9 mouse cellular contexts compared by ENCODE assay signal in genomic region chr2:26912253-26912770, GRCm38 (mm10). TPM values are rescaled to one million over a fixed set of nuclear protein-coding genes. Genes with fewer than 3 reads are reported as not detected.
A peak's percentile ranks its signal among the peaks of the same experiment; 100 is the strongest.
DNase-seq lines count a peak whose midpoint lies in the region; ATAC-seq lines count a peak whose summit lies in the region.
"Had no signal": no experiment of that assay in that cellular context is flagged by ENCODE, and none has a peak within 500 bp of the region (broad histone marks: within the 10 kb centered on the region; RNA-seq: fewer than 3 reads in every experiment).

No protein-coding gene starts in this region.

- H3K4me1 ChIP-seq in kidney, embryonic 14.5 days (ENCODE audit: control insufficient read depth, insufficient read depth, low read length), result peaks cover 30% of the 10 kb centered on the region
- peaks cover 23% of the 10 kb centered on the region for H3K4me1 ChIP-seq in brown adipose tissue, adult 24 weeks (ENCODE audit: control insufficient read depth, insufficient read depth, insufficient read length, low read length)
- H3K4me1 ChIP-seq in hindbrain, embryonic 16.5 days (ENCODE audit: control insufficient read depth, insufficient read depth, low read depth, low read length), result peaks cover 46% of the 10 kb centered on the region
- peaks cover 58% of the 10 kb centered on the region for H3K4me1 ChIP-seq in midbrain, embryonic 15.5 days

- ATAC-seq in kidney, embryonic 14.5 days (ENCODE audit: low FRiP score, low TSS enrichment), result no peak
- no peak for ATAC-seq in hindbrain, embryonic 16.5 days
- no peak for ATAC-seq in midbrain, embryonic 15.5 days (replicated peaks)
- ATAC-seq in frontal cortex, adult (ENCODE audit: low TSS enrichment), result no peak
- ATAC-seq: Patski had no signal

- no peaks in the 10 kb centered on the region for H3K27me3 ChIP-seq in kidney, embryonic 14.5 days (ENCODE audit: control insufficient read depth, insufficient read depth, low read length)
- H3K27me3 ChIP-seq in hindbrain, embryonic 16.5 days (replicated peaks; ENCODE audit: control insufficient read depth, insufficient read depth, low read length), result no peaks in the 10 kb centered on the region
- H3K27me3 ChIP-seq in midbrain, embryonic 15.5 days (replicated peaks), result no peaks in the 10 kb centered on the region
- H3K27me3 ChIP-seq: Patski had no signal

- H3K4me2 ChIP-seq in kidney, embryonic 14.5 days (replicated peaks; ENCODE audit: low read depth, low read length), result peak overlapping the region; percentile 79
- peak overlapping the region; percentile 99 for H3K4me2 ChIP-seq in hindbrain, embryonic 16.5 days (ENCODE audit: low read length)
- H3K4me2 ChIP-seq in midbrain, embryonic 15.5 days, result peak overlapping the region; percentile 99

- no peaks in the 10 kb centered on the region for H3K9me3 ChIP-seq in kidney, embryonic 14.5 days (ENCODE audit: control insufficient read depth, low read length)
- no peaks in the 10 kb centered on the region for H3K9me3 ChIP-seq in hindbrain, embryonic 16.5 days (ENCODE audit: control insufficient read depth, low read length)
- no peaks in the 10 kb centered on the region for H3K9me3 ChIP-seq in midbrain, embryonic 15.5 days

- H3K9ac ChIP-seq in kidney, embryonic 14.5 days (ENCODE audit: low read depth, low read length), result peak overlapping the region; percentile 95; the same call in 1 of the 2 replicates
- peak overlapping the region; percentile 91; the same call in 1 of the 2 replicates for H3K9ac ChIP-seq in hindbrain, embryonic 16.5 days (ENCODE audit: low read depth, low read length)
- H3K9ac ChIP-seq in midbrain, embryonic 15.5 days, result peak overlapping the region; percentile 81

- 61% methylated on average over 5 of the region's 5 CpGs for WGBS in kidney, embryonic 14.5 days
- 73% methylated on average over 5 of the region's 5 CpGs for WGBS in hindbrain, embryonic 16.5 days
- WGBS in midbrain, embryonic 15.5 days, result 70% methylated on average over 5 of the region's 5 CpGs

- DNase-seq in kidney, adult 9 months, result no peak
- no peak for DNase-seq in Muller cell, postnatal 12 days (ENCODE audit: inconsistent ontology term)
- DNase-seq in thymus, postnatal 14 days, result no peak

- H3K4me3 ChIP-seq in kidney, embryonic 14.5 days (ENCODE audit: low read length), result peak overlapping the region; percentile 87
- peak overlapping the region; percentile 87 for H3K4me3 ChIP-seq in brown adipose tissue, adult 24 weeks (ENCODE audit: insufficient read depth, low read depth, low read length)
- peak overlapping the region; percentile 85 for H3K4me3 ChIP-seq in hindbrain, embryonic 16.5 days (ENCODE audit: low read length)
- H3K4me3 ChIP-seq in midbrain, embryonic 15.5 days, result peak overlapping the region; percentile 76

- H3K27ac ChIP-seq in kidney, embryonic 14.5 days (ENCODE audit: low read depth, low read length), result no peak overlapping the region
- no peak overlapping the region for H3K27ac ChIP-seq in brown adipose tissue, adult 24 weeks (replicated peaks; ENCODE audit: low read depth, low read length)
- no peak overlapping the region for H3K27ac ChIP-seq in hindbrain, embryonic 16.5 days (ENCODE audit: low read depth, low read length)
- H3K27ac ChIP-seq in midbrain, embryonic 15.5 days, result no peak overlapping the region

- peaks cover 38% of the 10 kb centered on the region for H3K36me3 ChIP-seq in kidney, embryonic 14.5 days (ENCODE audit: control insufficient read depth, insufficient read depth, low read length)
- peaks cover 29% of the 10 kb centered on the region for H3K36me3 ChIP-seq in hindbrain, embryonic 16.5 days (ENCODE audit: control insufficient read depth, insufficient read depth, low read length)
- H3K36me3 ChIP-seq in midbrain, embryonic 15.5 days (replicated peaks), result peaks cover 34% of the 10 kb centered on the region

RNA-seq across cellular contexts. Expression of gene Rpl7a, which starts 1.7 kb away (rescaled TPM):
- polyA plus RNA-seq in kidney, embryonic 14.5 days (2014; fragmentation: Nextera tagmentation; extraction: Ambion mirVana), result 790 and 884 TPM in 2 replicates
- polyA plus RNA-seq in brown adipose tissue, adult 24 weeks (2012; ENCODE audit: insufficient read depth, insufficient read length, missing spikeins), result 183 and 194 TPM in 2 replicates
- 341 and 368 TPM in 2 replicates for polyA plus RNA-seq in hindbrain, embryonic 16.5 days (2015; fragmentation: Nextera tagmentation; extraction: Ambion mirVana)
- polyA plus RNA-seq in midbrain, embryonic 15.5 days (2015; fragmentation: Nextera tagmentation; extraction: Ambion mirVana), result 421 and 428 TPM in 2 replicates

RNA-seq across cellular contexts. Expression of gene Med22, which starts 1.8 kb away (rescaled TPM):
- polyA plus RNA-seq in kidney, embryonic 14.5 days (2014; fragmentation: Nextera tagmentation; extraction: Ambion mirVana), result 27.0 and 35.2 TPM in 2 replicates
- 9.5 and 10.0 TPM in 2 replicates for polyA plus RNA-seq in brown adipose tissue, adult 24 weeks (2012; ENCODE audit: insufficient read depth, insufficient read length, missing spikeins)
- 119 and 124 TPM in 2 replicates for polyA plus RNA-seq in hindbrain, embryonic 16.5 days (2015; fragmentation: Nextera tagmentation; extraction: Ambion mirVana)
- polyA plus RNA-seq in midbrain, embryonic 15.5 days (2015; fragmentation: Nextera tagmentation; extraction: Ambion mirVana), result 144 and 152 TPM in 2 replicates

RNA-seq across cellular contexts. Expression of gene Surf2, which starts 3.9 kb away (rescaled TPM):
- 40.1 and 46.5 TPM in 2 replicates for polyA plus RNA-seq in kidney, embryonic 14.5 days (2014; fragmentation: Nextera tagmentation; extraction: Ambion mirVana)
- 25.6 and 26.8 TPM in 2 replicates for polyA plus RNA-seq in brown adipose tissue, adult 24 weeks (2012; ENCODE audit: insufficient read depth, insufficient read length, missing spikeins)
- 55.8 and 57.3 TPM in 2 replicates for polyA plus RNA-seq in hindbrain, embryonic 16.5 days (2015; fragmentation: Nextera tagmentation; extraction: Ambion mirVana)
- polyA plus RNA-seq in midbrain, embryonic 15.5 days (2015; fragmentation: Nextera tagmentation; extraction: Ambion mirVana), result 58.4 and 63.5 TPM in 2 replicates

RNA-seq across cellular contexts. Expression of gene Surf1, which starts 4.0 kb away (rescaled TPM):
- 48.1 and 51.1 TPM in 2 replicates for polyA plus RNA-seq in kidney, embryonic 14.5 days (2014; fragmentation: Nextera tagmentation; extraction: Ambion mirVana)
- 90.6 and 112 TPM in 2 replicates for polyA plus RNA-seq in brown adipose tissue, adult 24 weeks (2012; ENCODE audit: insufficient read depth, insufficient read length, missing spikeins)
- polyA plus RNA-seq in hindbrain, embryonic 16.5 days (2015; fragmentation: Nextera tagmentation; extraction: Ambion mirVana), result 87.3 and 98.9 TPM in 2 replicates
- polyA plus RNA-seq in midbrain, embryonic 15.5 days (2015; fragmentation: Nextera tagmentation; extraction: Ambion mirVana), result 83.4 and 85.4 TPM in 2 replicates

RNA-seq across cellular contexts. Expression of gene Surf6, which starts 9.6 kb away (rescaled TPM):
- polyA plus RNA-seq in kidney, embryonic 14.5 days (2014; fragmentation: Nextera tagmentation; extraction: Ambion mirVana), result 14.6 and 19.0 TPM in 2 replicates
- 7.0 and 8.8 TPM in 2 replicates for polyA plus RNA-seq in brown adipose tissue, adult 24 weeks (2012; ENCODE audit: insufficient read depth, insufficient read length, missing spikeins)
- polyA plus RNA-seq in hindbrain, embryonic 16.5 days (2015; fragmentation: Nextera tagmentation; extraction: Ambion mirVana), result 31.1 and 32.2 TPM in 2 replicates
- polyA plus RNA-seq in midbrain, embryonic 15.5 days (2015; fragmentation: Nextera tagmentation; extraction: Ambion mirVana), result 34.9 and 35.1 TPM in 2 replicates
